Comparison of ENCODE assay signal across 8 mouse cellular contexts in the genomic region with DNA sequence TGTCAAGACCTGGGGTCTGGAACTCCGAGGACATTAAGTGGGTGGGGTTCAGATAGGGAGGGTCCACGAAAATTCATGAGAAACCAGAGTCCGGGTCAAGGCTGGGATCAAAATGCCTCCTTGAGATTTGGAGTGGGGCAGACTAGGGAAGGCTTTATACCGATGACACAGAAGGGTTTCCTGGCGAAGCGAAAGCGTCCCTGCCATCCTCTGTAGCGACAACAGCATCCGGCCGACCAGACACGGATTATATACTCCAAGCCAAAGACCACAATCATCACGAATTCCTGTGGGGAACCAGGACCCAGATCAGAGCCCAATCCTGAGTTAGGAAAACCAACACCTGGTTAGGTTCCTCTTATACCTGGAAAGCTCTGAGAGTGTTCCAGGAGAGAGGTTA. TPM values are rescaled to one million over a fixed set of nuclear protein-coding genes. Genes with fewer than 3 reads are reported as not detected.
DNase-seq lines count a peak whose midpoint lies in the region; ATAC-seq and TF ChIP-seq lines count a peak whose summit lies in the region.

No protein-coding gene starts in this region.

- H3K4me1 ChIP-seq in embryonic facial prominence, embryonic 15.5 days, result peaks cover 39% of the 10 kb centered on the region
- peaks cover 14% of the 10 kb centered on the region for H3K4me1 ChIP-seq in intestine, embryonic 16.5 days (ENCODE audit: control insufficient read depth, insufficient read depth, low read length)
- peaks cover 21% of the 10 kb centered on the region for H3K4me1 ChIP-seq in neural tube, embryonic 12.5 days

- DNase-seq in left cerebral cortex, adult 2 months (ENCODE audit: extremely low spot score in 1 of 2, low spot score in 2 of 2), result no peak
- no peak for DNase-seq in left cerebral cortex, adult 9 months (ENCODE audit: low spot score in 2 of 2)
- no peak for DNase-seq in embryo, embryonic 11 days
- no peak for DNase-seq in left cerebral cortex, adult 8-10 months (ENCODE audit: low spot score in 2 of 2)
- no peak for DNase-seq in spleen, postnatal 36 days (ENCODE audit: low spot score in 2 of 2)

- ATAC-seq in embryonic facial prominence, embryonic 15.5 days (ENCODE audit: insufficient number of reproducible peaks, low FRiP score, low TSS enrichment, low read depth), result no peak
- no peak for ATAC-seq in intestine, embryonic 16.5 days
- no peak for ATAC-seq in neural tube, embryonic 12.5 days (ENCODE audit: low FRiP score, low read depth)

- H3K27me3 ChIP-seq in embryonic facial prominence, embryonic 15.5 days, result no peaks in the 10 kb centered on the region
- peaks cover 3% of the 10 kb centered on the region for H3K27me3 ChIP-seq in intestine, embryonic 16.5 days (replicated peaks; ENCODE audit: control insufficient read depth, insufficient read depth, low read length)
- peaks cover 24% of the 10 kb centered on the region for H3K27me3 ChIP-seq in neural tube, embryonic 12.5 days (replicated peaks)

- H3K9me3 ChIP-seq in embryonic facial prominence, embryonic 15.5 days (replicated peaks), result no peaks in the 10 kb centered on the region
- no peaks in the 10 kb centered on the region for H3K9me3 ChIP-seq in intestine, embryonic 16.5 days (ENCODE audit: control insufficient read depth, low read length)
- no peaks in the 10 kb centered on the region for H3K9me3 ChIP-seq in neural tube, embryonic 12.5 days

- peak overlapping the region; percentile 76 for H3K4me2 ChIP-seq in embryonic facial prominence, embryonic 15.5 days (replicated peaks)
- peak overlapping the region; percentile 69 for H3K4me2 ChIP-seq in intestine, embryonic 16.5 days (ENCODE audit: low read depth, low read length)
- H3K4me2 ChIP-seq in neural tube, embryonic 12.5 days (replicated peaks), result peak overlapping the region; percentile 60

- H3K27ac ChIP-seq in left cerebral cortex, adult 2 months, result peak overlapping the region; percentile 32; the same call in 1 of the 2 replicates
- no peak overlapping the region for H3K27ac ChIP-seq in embryonic facial prominence, embryonic 15.5 days (replicated peaks)
- no peak overlapping the region for H3K27ac ChIP-seq in intestine, embryonic 16.5 days (ENCODE audit: low read length)
- H3K27ac ChIP-seq in neural tube, embryonic 12.5 days, result no peak overlapping the region

- no peak for TF ChIP-seq CTCF in left cerebral cortex, adult 2 months (IDR thresholded peaks at IDR 0.05)

- 19% methylated on average over 12 of the region's 12 CpGs for WGBS in embryonic facial prominence, embryonic 15.5 days
- 19% methylated on average over 12 of the region's 12 CpGs for WGBS in intestine, embryonic 16.5 days
- 18% methylated on average over 12 of the region's 12 CpGs for WGBS in neural tube, embryonic 12.5 days

- H3K36me3 ChIP-seq in embryonic facial prominence, embryonic 15.5 days, result no peaks in the 10 kb centered on the region
- H3K36me3 ChIP-seq in intestine, embryonic 16.5 days (ENCODE audit: control insufficient read depth, insufficient read depth, low read length), result no peaks in the 10 kb centered on the region
- no peaks in the 10 kb centered on the region for H3K36me3 ChIP-seq in neural tube, embryonic 12.5 days

- H3K4me3 ChIP-seq in left cerebral cortex, adult 2 months, result peak overlapping the region; percentile 33
- peak overlapping the region; percentile 43 for H3K4me3 ChIP-seq in embryonic facial prominence, embryonic 15.5 days (replicated peaks)
- peak overlapping the region; percentile 39 for H3K4me3 ChIP-seq in intestine, embryonic 16.5 days (ENCODE audit: low read length)
- H3K4me3 ChIP-seq in neural tube, embryonic 12.5 days, result peak overlapping the region; percentile 22; the same call in 1 of the 2 replicates

- H3K9ac ChIP-seq in embryonic facial prominence, embryonic 15.5 days, result no peak overlapping the region
- H3K9ac ChIP-seq in intestine, embryonic 16.5 days (ENCODE audit: low read depth, low read length), result peak overlapping the region; percentile 62
- H3K9ac ChIP-seq in neural tube, embryonic 12.5 days, result no peak overlapping the region

- intact Hi-C loops in left cerebral cortex, adult 2 months (cut with DNase I), result no loop called here

RNA-seq across cellular contexts. Expression of a gene that starts 31.6 kb away (rescaled TPM):
- 1 to 10 TPM; 6.9 to 7.5 TPM for total RNA-seq in left cerebral cortex, adult 2 months (2021)
- polyA plus RNA-seq in embryonic facial prominence, embryonic 15.5 days (2015; fragmentation: Nextera tagmentation; extraction: Ambion mirVana), result 5.1 and 5.5 TPM in 2 replicates
- polyA plus RNA-seq in intestine, embryonic 16.5 days (2015; fragmentation: Nextera tagmentation; extraction: Ambion mirVana), result 2.0 and 2.3 TPM in 2 replicates
- 4.2 and 5.0 TPM in 2 replicates for polyA plus RNA-seq in neural tube, embryonic 12.5 days (2016; fragmentation: Nextera tagmentation; extraction: Ambion mirVana)
- total RNA-seq in left cerebral cortex, adult 8-10 months (2022), result 1 to 10 TPM; 7.5 to 9.1 (median 7.7) TPM

RNA-seq across cellular contexts. Expression of a gene that starts 50.4 kb away (rescaled TPM):
- total RNA-seq in left cerebral cortex, adult 2 months (2021), result 10 to 100 TPM; 17.9 to 20.2 TPM
- polyA plus RNA-seq in embryonic facial prominence, embryonic 15.5 days (2015; fragmentation: Nextera tagmentation; extraction: Ambion mirVana), result 5.6 and 6.8 TPM in 2 replicates
- polyA plus RNA-seq in intestine, embryonic 16.5 days (2015; fragmentation: Nextera tagmentation; extraction: Ambion mirVana), result 1.5 and 2.4 TPM in 2 replicates
- polyA plus RNA-seq in neural tube, embryonic 12.5 days (2016; fragmentation: Nextera tagmentation; extraction: Ambion mirVana), result 3.7 and 4.3 TPM in 2 replicates
- total RNA-seq in left cerebral cortex, adult 8-10 months (2022), result 10 to 100 TPM; 14.1 to 18.0 (median 17.1) TPM
